Mouse (Mus musculus) lung, embryonic 14.5 days (tissue): ENCODE results near the gene Ugt1a6a. TPM values are rescaled to one million over a fixed set of nuclear protein-coding genes. Genes with fewer than 3 reads are reported as not detected.
A peak's percentile ranks its signal among the peaks of the same experiment; 100 is the strongest.

Experiments used
- ATAC-seq: fragments of 200-750 bp; cut with Nextera tagmentation; 2 replicates; pipeline ENCODE4 v1.8.0; 2017; ENCODE audit warnings: mild to moderate bottlenecking, moderate TSS enrichment, moderate library complexity; ENCODE audit not compliant: insufficient read depth
- DNase-seq: peaks from one replicate; pipeline ENCODE4 v3.0.0-alpha.2; 2015
- H3K27ac ChIP-seq: fragments of 300-500 bp; sonication (generic); 2 replicates; pipeline ENCODE4 v1.5.1; 2014; ENCODE audit warnings: low read depth, mild to moderate bottlenecking, moderate library complexity
- H3K27me3 ChIP-seq: fragments of 300-500 bp; sonication (generic); 2 replicates; pipeline ENCODE4 v1.6.1; 2014; ENCODE audit warnings: low read length, control low read depth; ENCODE audit not compliant: insufficient read depth
- H3K36me3 ChIP-seq: fragments of 300-500 bp; sonication (generic); 2 replicates; pipeline ENCODE4 v1.6.1; 2014; ENCODE audit warnings: control low read depth; ENCODE audit not compliant: insufficient read depth
- H3K4me1 ChIP-seq: fragments of 300-500 bp; sonication (generic); 2 replicates; pipeline ENCODE4 v1.6.1; 2014; ENCODE audit warnings: antibody characterized with exemption, control low read depth; ENCODE audit not compliant: insufficient read depth
- H3K4me2 ChIP-seq: fragments of 300-500 bp; sonication (generic); 2 replicates; pipeline ENCODE4 v1.6.1; 2014; ENCODE audit warnings: mild to moderate bottlenecking
- H3K4me3 ChIP-seq: fragments of 300-500 bp; sonication (generic); 2 replicates; pipeline ENCODE4 v1.5.1; 2014; ENCODE audit warnings: low read depth, low read length
- H3K9ac ChIP-seq: fragments of 300-500 bp; sonication (generic); 2 replicates; pipeline ENCODE4 v1.6.1; 2014
- H3K9me3 ChIP-seq: fragments of 300-500 bp; sonication (generic); 2 replicates; pipeline ENCODE4 v1.6.1; 2016; ENCODE audit warnings: low read depth, low read length, control low read depth
- CTCF ChIP-seq: IDR thresholded peaks from 2 replicates; pipeline ENCODE4 v1.5.1; 2016; ENCODE audit warnings: antibody characterized with exemption, low read depth
- WGBS: fragments of 180-500 bp; shearing (Covaris S2); extraction: QIAGEN DNeasy Blood & Tissue Kit; methylation state at CpG from one replicate; pipeline ENCODE4 v1.1.7; 2014; 5-methylcytosine and 5-hydroxymethylcytosine counted together
- polyA plus RNA-seq: library from polyadenylated mRNA; unstranded; fragments of >200 nt; fragmentation: Nextera tagmentation; extraction: Ambion mirVana; gene quantifications from 2 replicates; pipeline ENCODE4 v1.2.1, GENCODE M21; 2014

Gene Ugt1a6a
- polyA plus RNA-seq, 1 experiment from 2014 or later = 0.96 TPM

GRCm38 (mm10) chr1:88240072-88240471, 105.5 kb downstream of the Ugt1a6a start:
- no peak overlapping the region for H3K4me2 ChIP-seq
- DNase-seq (no peak), ATAC-seq (no peak)
- no peaks in the 10 kb centered on the region for H3K4me1 ChIP-seq
- no peaks in the 10 kb centered on the region for H3K36me3 ChIP-seq
- peaks cover 88% of the 10 kb centered on the region for H3K9me3 ChIP-seq
- no peaks in the 10 kb centered on the region for H3K27me3 ChIP-seq
- TF ChIP-seq CTCF = no peak
- WGBS = 71% methylated on average over 5 of the region's 5 CpGs
- no peak overlapping the region for H3K4me3 ChIP-seq
- H3K27ac ChIP-seq = no peak overlapping the region
- H3K9ac ChIP-seq = no peak overlapping the region

- 66% methylated on average over 4 of the region's 4 CpGs for WGBS
- TF ChIP-seq CTCF = no peak
- Histone ChIP-seq H3K9me3 (peaks cover 87% of the 10 kb centered on the region), H3K9ac (no peak overlapping the region), H3K36me3 (no peaks in the 10 kb centered on the region), H3K4me1 (no peaks in the 10 kb centered on the region), H3K4me2 (no peak overlapping the region), H3K27ac (no peak overlapping the region), H3K27me3 (no peaks in the 10 kb centered on the region), H3K4me3 (no peak overlapping the region)
- DNase-seq = no peak
- peak; percentile 6; the same call in 1 of the 2 replicates for ATAC-seq
Observed at GRCm38 (mm10) chr1:88240579-88240978, 106.0 kb downstream of the Ugt1a6a start.

- Histone ChIP-seq H3K36me3 (no peaks in the 10 kb centered on the region), H3K9ac (no peak overlapping the region), H3K27ac (no peak overlapping the region), H3K4me2 (no peak overlapping the region), H3K9me3 (peaks cover 94% of the 10 kb centered on the region), H3K4me1 (no peaks in the 10 kb centered on the region), H3K4me3 (no peak overlapping the region), H3K27me3 (no peaks in the 10 kb centered on the region)
- no peak for TF ChIP-seq CTCF
- WGBS = 57% methylated on average over 5 of the region's 5 CpGs
- ATAC-seq = no peak
- no peak for DNase-seq
Observed at GRCm38 (mm10) chr1:88243861-88244260, 109.3 kb downstream of the Ugt1a6a start.

- no peak overlapping the region for H3K9ac ChIP-seq
- H3K9me3 ChIP-seq = peaks cover 94% of the 10 kb centered on the region
- 76% methylated on average over 6 of the region's 6 CpGs for WGBS
- no peaks in the 10 kb centered on the region for H3K36me3 ChIP-seq
- H3K27me3 ChIP-seq = no peaks in the 10 kb centered on the region
- H3K4me1 ChIP-seq = no peaks in the 10 kb centered on the region
- no peak for ATAC-seq
- TF ChIP-seq CTCF = no peak
- no peak overlapping the region for H3K27ac ChIP-seq
- no peak overlapping the region for H3K4me3 ChIP-seq
- no peak for DNase-seq
- no peak overlapping the region for H3K4me2 ChIP-seq
Observed at GRCm38 (mm10) chr1:88245881-88246280, 111.3 kb downstream of the Ugt1a6a start.

GRCm38 (mm10) chr1:88246386-88246785, 111.8 kb downstream of the Ugt1a6a start:
- H3K4me2 ChIP-seq = no peak overlapping the region
- DNase-seq = no peak
- no peak overlapping the region for H3K9ac ChIP-seq
- 45% methylated on average over 6 of the region's 6 CpGs for WGBS
- H3K4me3 ChIP-seq = no peak overlapping the region
- H3K27me3 ChIP-seq = no peaks in the 10 kb centered on the region
- H3K4me1 ChIP-seq = no peaks in the 10 kb centered on the region
- ATAC-seq = no peak
- no peak overlapping the region for H3K27ac ChIP-seq
- no peaks in the 10 kb centered on the region for H3K36me3 ChIP-seq
- TF ChIP-seq CTCF = no peak
- H3K9me3 ChIP-seq = peaks cover 94% of the 10 kb centered on the region

GRCm38 (mm10) chr1:88247660-88248059, 113.1 kb downstream of the Ugt1a6a start:
- H3K9me3 ChIP-seq = peaks cover 89% of the 10 kb centered on the region

GRCm38 (mm10) chr1:88248658-88249057, 114.0 kb downstream of the Ugt1a6a start:
- Histone ChIP-seq H3K27ac (no peak overlapping the region), H3K4me2 (no peak overlapping the region), H3K9me3 (peaks cover 82% of the 10 kb centered on the region), H3K36me3 (no peaks in the 10 kb centered on the region), H3K4me3 (no peak overlapping the region), H3K9ac (no peak overlapping the region), H3K27me3 (no peaks in the 10 kb centered on the region), H3K4me1 (no peaks in the 10 kb centered on the region)
- TF ChIP-seq CTCF = no peak
- ATAC-seq = no peak
- no peak for DNase-seq
- WGBS = 64% methylated on average over 4 of the region's 4 CpGs

More at GRCm38 (mm10) chr1:88247660-88248059, 113.1 kb downstream of the Ugt1a6a start:
- Histone ChIP-seq H3K4me2 (no peak overlapping the region), H3K36me3 (no peaks in the 10 kb centered on the region), H3K4me1 (no peaks in the 10 kb centered on the region), H3K27me3 (no peaks in the 10 kb centered on the region), H3K4me3 (no peak overlapping the region), H3K9ac (no peak overlapping the region), H3K27ac (no peak overlapping the region)
- ATAC-seq (no peak), DNase-seq (no peak)
- WGBS = 42% methylated on average over 2 of the region's 2 CpGs
- TF ChIP-seq CTCF = no peak

GRCm38 (mm10) chr1:88249596-88249995, 115.0 kb downstream of the Ugt1a6a start:
- no peak for ATAC-seq
- no peak for TF ChIP-seq CTCF
- no peak overlapping the region for H3K9ac ChIP-seq
- H3K4me2 ChIP-seq = no peak overlapping the region
- no peak overlapping the region for H3K27ac ChIP-seq
- 73% methylated on average over 7 of the region's 7 CpGs for WGBS
- H3K4me3 ChIP-seq = no peak overlapping the region
- H3K27me3 ChIP-seq = no peaks in the 10 kb centered on the region
- H3K4me1 ChIP-seq = no peaks in the 10 kb centered on the region
- H3K36me3 ChIP-seq = no peaks in the 10 kb centered on the region
- peaks cover 76% of the 10 kb centered on the region for H3K9me3 ChIP-seq
- DNase-seq = no peak
